Mouse (Mus musculus) mouse trophoblast stem cell (cell line): Measurements from ENCODE around the gene Pld5.

Source experiments
- in situ Hi-C, 2 experiments: fragments of 300-500 bp; cut with MseI, MboI; formaldehyde crosslinking; loops; 2 replicates in 1 of 2; 3 replicates in 1 of 2; pipeline ENCODE4 v1.15.1; 2025

Pld5 gene

GRCm38 (mm10) chr1:176174971-176175370 lies 100.1 kb downstream of the Pld5 start:
- in situ Hi-C loops: no loop called here

DNA sequence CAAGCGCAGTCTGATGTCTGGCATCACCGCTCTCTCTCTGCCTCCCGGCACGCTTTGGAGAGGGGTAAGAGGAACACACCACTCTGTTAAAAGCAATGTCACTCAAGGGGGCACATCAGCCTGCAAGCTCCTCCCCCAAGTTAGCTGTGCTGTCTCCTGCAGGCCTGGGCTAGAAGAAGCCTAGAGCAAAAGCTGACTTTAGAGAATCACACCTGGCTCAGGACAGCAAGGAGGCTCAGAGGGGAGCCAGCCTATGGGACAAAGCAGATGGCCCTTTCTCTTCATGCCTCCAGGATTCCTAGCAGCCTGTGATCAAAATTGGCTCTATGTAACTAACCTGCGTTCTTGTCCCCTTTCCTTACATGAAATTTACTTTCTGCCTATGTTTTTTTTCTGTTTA lies 107.3 kb downstream of the Pld5 start:
- in situ Hi-C loops: no loop called here

DNA sequence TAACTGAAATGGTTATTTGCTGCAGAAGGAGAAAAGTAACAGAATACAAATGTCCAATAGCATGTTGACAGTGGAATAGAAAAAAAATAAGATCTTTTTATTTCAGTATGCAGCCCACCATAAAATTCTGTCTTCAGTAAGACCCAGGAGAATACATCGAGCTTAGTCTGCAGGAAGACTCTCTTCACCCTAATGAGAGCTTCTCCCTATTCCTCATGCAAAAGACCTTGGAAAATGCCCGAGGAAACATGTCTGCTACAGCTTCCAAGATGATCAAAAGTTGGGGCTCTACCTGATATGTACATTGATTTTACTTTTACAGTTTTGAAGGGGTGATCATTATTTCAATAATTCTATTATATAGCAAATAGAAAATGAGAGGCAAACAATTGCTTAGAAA lies 108.0 kb downstream of the Pld5 start:
- in situ Hi-C loops: no loop called here

DNA sequence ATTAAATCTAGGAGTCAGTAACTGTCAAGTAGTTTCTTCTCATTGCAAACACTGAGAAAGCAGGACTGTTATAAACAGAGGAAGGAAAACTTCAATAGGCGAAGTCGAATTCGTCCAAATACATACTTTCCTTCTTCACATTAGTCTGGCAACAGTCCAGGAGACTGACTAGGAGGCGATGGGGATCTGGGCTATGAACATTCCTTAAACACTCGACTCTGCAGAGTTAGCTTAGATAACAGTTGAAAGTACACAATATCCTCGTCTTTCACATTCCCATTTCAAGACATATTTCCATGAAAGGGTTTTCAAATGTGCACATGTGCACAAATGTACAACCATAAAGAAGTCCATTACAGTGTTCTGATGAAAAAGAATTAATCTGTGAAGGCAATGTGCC lies 129.8 kb downstream of the Pld5 start:
- in situ Hi-C loops: no loop called here

GRCm38 (mm10) chr1:176134379-176134778 lies 140.7 kb downstream of the Pld5 start:
- in situ Hi-C loops: no loop called here

DNA sequence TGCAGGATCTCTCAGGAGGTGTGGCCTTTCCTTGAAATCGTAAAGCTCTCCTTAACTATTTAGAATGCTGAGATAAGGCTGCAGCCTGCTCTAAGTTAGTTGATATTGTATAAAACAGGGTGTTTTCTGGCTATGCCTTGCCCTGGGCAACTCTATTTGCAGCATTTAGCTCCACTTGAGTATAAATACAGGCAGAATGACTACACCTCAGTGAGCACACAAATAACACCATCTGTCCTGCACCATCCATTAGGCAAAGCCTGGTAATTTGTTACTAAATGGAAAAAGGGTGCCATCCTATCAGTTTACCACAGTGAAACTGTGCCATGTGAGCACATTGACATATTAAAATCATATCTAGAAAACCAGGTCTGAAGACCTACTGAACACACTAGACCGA lies 149.3 kb downstream of the Pld5 start:
- in situ Hi-C loops: no loop called here

DNA sequence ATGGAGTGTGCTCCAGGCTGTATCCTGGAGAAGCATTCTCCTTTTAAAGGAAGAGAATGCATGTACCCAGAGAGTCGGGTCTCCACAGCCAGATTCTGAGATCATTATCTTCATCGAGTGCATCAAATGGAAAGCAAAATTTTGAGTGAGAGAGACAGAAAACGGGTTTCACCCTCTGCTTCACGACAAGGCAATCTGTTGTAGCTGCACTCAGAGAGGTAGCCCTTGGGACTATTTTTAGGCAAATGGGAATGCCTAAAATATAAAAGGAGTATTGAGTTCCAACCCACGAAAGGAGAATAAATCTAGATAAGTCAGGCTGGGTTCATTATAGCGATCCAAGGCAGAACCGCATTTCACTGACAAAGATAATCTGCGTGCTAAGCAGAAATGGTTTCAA lies 150.7 kb downstream of the Pld5 start:
- in situ Hi-C loops: no loop called here

DNA sequence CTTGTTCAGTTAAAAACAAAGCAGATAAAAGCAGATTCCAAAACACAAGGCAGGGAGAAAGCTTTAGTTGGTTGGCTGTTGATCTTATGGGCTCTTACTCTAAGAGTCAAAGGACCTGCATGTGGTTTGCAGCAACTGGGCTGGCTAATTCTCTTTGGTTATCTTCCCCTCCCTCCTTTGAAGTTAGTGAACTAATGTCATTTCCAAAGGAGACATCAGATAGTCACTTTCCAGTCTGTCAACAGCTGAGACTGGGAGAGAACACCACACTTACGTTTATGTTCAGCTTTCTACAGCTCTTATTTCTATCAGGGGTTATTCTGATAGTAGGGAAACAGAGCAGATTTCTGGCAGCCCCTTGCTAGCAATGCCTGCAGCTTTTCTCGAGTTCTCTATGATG lies 151.3 kb downstream of the Pld5 start:
- in situ Hi-C loops: no loop called here

DNA sequence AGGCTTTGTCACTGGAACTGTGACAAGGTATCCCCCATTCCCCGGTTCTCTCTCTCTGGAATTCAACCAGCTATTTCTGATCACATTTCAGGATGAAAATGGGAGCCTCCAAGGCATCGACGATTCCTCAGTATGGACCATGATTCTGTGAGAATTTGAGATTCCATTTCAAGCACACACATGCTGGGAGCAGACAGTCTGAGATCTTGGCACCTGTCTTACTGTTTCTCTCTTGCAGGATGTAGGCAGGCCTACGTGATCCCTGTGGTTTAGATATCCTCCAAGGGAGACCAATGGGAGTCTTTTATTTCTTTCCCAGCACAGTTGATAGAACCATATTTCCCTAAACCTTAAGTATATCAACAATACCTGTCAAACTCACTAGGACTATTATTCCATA lies 159.5 kb downstream of the Pld5 start:
- in situ Hi-C loops: no loop called here

GRCm38 (mm10) chr1:176098685-176099320 lies 176.3 kb downstream of the Pld5 start:
- in situ Hi-C loops: no loop called here

- in situ Hi-C loops: no loop called here
Observed at GRCm38 (mm10) chr1:176092119-176092518, 183.0 kb downstream of the Pld5 start.

DNA sequence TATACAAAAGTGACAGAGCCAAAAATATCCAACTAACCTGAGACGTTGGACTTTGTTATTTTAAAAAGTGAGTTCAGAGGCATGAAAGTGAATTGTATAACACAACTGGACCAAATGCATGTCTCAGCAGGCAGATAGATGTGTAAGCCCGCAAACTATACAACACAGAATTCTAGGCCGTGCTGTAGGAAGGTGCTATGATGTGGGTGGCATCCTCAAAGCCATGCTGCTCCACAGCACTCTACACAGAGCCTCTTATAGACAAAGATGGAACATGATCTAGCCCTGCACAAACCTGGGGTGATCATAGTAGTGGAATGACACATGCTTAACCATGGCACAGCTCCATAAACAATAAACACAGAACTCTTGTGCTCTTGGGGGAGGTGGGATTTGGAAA lies 185.7 kb downstream of the Pld5 start:
- in situ Hi-C loops: no loop called here

GRCm38 (mm10) chr1:176085952-176086648 lies 189.0 kb downstream of the Pld5 start:
- in situ Hi-C loops: no loop called here

DNA sequence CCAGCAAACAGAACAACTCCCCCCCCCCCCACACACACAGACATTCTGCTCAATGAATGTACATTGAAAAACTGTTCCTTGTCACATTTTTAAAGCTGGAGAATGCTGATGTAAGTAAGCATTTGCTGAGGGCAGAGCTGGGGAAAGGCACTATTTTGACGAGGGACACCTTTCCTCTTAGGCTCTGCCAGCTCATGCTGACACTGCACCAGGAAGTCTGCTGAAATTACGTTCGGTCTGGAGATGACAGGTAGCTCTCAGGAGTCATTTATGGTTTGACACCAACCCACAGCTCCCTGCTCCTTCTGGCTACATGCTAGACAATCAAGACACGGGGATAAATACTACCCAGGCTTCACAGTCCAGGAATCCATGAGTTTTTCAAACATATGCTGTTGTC lies 192.8 kb downstream of the Pld5 start:
- in situ Hi-C loops: no loop called here

- in situ Hi-C loops: no loop called here
Observed at GRCm38 (mm10) chr1:176080969-176081368, 194.1 kb downstream of the Pld5 start.

DNA sequence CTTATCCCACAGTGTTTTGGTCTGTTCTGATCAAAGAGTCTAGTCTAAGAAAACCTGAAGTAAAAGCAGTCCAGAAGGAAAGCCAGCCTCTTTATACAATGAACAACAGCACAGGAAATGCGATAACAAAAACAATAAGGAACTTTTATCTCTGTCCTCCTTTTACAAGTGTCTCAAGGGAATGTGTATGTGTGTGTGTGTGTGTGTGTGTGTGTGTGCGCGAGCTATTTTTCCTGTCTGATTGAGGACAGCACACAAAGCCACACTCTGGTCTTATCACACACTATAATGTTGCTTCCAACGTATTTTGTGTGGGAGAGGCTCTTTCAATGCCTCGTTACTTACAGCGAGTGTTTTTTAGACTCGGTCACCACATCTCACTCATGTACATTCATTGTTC lies 196.7 kb downstream of the Pld5 start:
- in situ Hi-C loops: no loop called here

DNA sequence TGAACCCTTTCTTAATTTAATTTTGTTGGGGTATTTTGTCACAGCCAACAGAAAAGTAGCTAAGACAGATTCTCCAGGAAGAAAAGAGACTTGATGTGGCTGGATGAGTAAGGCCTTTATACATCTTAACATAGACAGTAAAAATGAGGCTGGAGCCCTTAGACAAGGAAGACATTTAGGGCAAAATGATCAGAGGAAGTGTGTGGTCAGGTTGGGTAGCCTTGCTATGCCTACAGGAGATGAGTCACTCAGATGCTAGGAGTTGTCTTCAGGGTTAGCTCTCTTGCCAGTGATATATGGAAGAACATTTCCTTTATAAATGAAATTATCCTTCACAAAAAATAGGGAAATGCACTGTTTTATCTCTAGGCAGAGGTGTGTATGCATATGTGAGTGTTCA lies 198.3 kb downstream of the Pld5 start:
- in situ Hi-C loops: no loop called here

DNA sequence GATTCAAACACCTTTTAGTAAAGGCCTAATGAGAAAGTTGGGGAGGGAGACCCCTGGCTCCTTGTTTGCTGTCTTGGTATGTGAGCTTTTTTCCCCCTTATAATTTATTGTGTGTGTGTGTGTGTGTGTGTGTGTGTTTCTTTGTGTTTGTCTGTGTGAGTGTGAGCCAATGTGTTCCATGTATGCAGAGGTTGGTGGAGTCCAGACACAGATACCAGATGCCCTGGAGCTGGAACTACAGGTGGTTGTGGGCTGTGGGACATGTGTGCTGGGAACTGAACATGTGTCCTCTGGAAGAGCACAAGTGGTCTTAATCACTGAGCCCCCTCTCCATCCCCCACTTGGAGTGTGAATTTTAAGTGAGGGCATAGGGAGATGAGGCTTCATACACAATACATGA lies 199.3 kb downstream of the Pld5 start:
- in situ Hi-C loops: no loop called here

DNA sequence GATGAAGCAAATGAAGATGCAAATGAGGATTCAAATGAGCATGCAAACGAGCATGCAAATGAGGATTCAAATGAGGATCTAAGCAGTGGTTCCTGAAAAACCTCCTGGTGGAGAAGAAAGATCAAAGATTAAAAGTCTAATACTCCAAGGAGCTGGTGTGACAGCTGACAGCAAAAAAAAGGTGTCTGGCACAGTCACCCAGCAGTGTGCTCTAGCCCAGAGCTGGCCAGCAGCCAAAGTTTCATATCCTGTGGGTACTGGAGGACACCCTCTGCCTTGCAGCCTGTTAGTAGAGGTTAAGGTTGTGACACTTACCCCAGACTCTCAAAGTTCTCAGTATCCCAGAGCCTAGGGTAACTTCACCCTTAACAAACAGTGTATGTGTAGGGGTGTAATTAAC lies 199.7 kb downstream of the Pld5 start:
- in situ Hi-C loops: no loop called here

DNA sequence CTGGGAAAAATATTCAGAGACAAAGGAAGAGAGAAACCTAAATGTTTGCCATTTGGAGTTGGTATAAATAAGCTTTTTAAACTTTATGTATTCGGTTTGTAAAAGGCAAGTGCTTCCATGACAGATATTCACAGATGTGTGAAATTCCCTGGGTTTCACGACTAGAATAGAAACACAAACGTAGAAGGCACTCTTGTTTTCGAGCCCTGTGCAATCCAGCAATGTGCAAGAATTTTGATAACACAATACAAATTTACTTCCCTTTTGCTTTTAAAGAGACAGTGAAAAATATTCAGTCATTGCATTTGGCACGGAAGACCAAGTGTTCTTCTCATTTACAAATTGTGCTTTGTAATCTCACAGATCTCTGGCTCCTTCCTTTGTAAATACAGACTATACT lies 200.6 kb downstream of the Pld5 start:
- in situ Hi-C loops: no loop called here

GRCm38 (mm10) chr1:176065281-176065680 lies 209.8 kb downstream of the Pld5 start:
- in situ Hi-C loops: no loop called here

DNA sequence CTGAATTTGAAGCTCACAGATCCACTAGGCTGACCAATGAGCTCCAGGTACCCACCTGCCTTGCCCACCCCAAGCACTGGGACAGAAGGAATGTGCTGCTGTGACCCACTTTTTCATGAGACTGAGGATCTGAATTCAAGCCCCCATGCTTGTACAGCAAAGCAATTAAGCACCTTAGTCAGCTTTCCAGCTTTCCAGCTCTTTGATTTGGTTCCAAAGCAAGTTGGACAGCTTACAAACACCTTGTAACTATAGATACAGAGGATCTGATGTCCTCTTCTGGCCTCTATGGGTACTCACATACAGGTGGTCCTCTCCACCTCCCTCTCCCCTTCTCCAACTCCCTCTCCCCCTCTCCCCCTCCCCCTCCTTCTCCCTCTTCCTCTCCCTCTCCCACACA lies 210.6 kb downstream of the Pld5 start:
- in situ Hi-C loops: no loop called here

- in situ Hi-C loops: no loop called here
Observed at GRCm38 (mm10) chr1:176053653-176054052, 221.5 kb downstream of the Pld5 start.

DNA sequence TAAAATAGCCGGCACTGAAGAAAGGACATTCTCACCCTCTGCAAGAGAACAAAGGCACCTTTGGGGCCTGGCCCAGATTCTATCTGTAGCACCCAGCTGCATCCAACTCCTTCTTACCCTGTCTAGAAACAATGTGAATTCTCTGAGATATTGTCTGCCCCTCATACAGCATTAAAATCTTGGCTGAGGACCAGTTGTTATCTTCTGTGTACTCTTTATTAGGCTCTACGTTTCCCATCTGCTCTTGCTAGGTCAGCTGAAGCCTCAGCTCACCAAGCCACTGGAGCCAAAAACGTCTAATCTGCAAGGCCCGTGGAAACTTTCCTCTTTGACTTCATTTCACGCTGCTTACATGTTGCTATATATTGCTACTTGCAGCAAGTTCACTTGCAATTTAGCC lies 228.1 kb downstream of the Pld5 start:
- in situ Hi-C loops: no loop called here
